ENCODE assay signal across 34 mouse cellular contexts in genomic region chr2:69426081-69426480, GRCm38 (mm10). TPM values are rescaled to one million over a fixed set of nuclear protein-coding genes. Genes with fewer than 3 reads are reported as not detected.
"Had no signal": no experiment of that assay in that cellular context is flagged by ENCODE, and none has a peak within 500 bp of the region (broad histone marks: within the 10 kb centered on the region; RNA-seq: fewer than 3 reads in every experiment).

No protein-coding gene starts in this region.

- H3K4me3 ChIP-seq: gastrocnemius, adult 2 months; heart, embryonic 10.5 days; heart, embryonic 12.5 days; hindbrain, embryonic 10.5 days; hindbrain, embryonic 12.5 days; intestine, embryonic 15.5 days; layer of hippocampus, adult 2 months; left cerebral cortex, adult 2 months; limb, embryonic 10.5 days; limb, embryonic 12.5 days; liver, embryonic 13.5 days; liver, embryonic 15.5 days had no signal

- H3K36me3 ChIP-seq: heart, embryonic 10.5 days; heart, embryonic 12.5 days; hindbrain, embryonic 12.5 days; intestine, embryonic 15.5 days; limb, embryonic 10.5 days; limb, embryonic 12.5 days; liver, embryonic 13.5 days; liver, embryonic 15.5 days had no signal

- H3K9me3 ChIP-seq: heart, embryonic 10.5 days; heart, embryonic 12.5 days; hindbrain, embryonic 10.5 days; hindbrain, embryonic 12.5 days; intestine, embryonic 15.5 days; limb, embryonic 10.5 days; limb, embryonic 12.5 days; liver, embryonic 13.5 days; liver, embryonic 15.5 days had no signal

- H3K27ac ChIP-seq: gastrocnemius, adult 2 months; heart, embryonic 10.5 days; hindbrain, embryonic 10.5 days; hindbrain, embryonic 12.5 days; hindbrain, embryonic 14.5 days; intestine, embryonic 15.5 days; layer of hippocampus, adult 2 months; left cerebral cortex, adult 2 months; limb, embryonic 10.5 days; limb, embryonic 12.5 days; liver, embryonic 13.5 days; liver, embryonic 15.5 days had no signal

- ATAC-seq: inflammation-experienced regulatory T-cells, adult 6 months; intestine, embryonic 15.5 days; intestine, postnatal 0 days; liver, postnatal 0 days had no signal

- H3K4me2 ChIP-seq: heart, embryonic 12.5 days; hindbrain, embryonic 12.5 days; hindbrain, embryonic 14.5 days; intestine, embryonic 15.5 days; limb, embryonic 12.5 days; liver, embryonic 11.5 days; liver, embryonic 13.5 days; liver, embryonic 15.5 days had no signal

- H3K27me3 ChIP-seq: heart, embryonic 12.5 days; hindbrain, embryonic 12.5 days; intestine, embryonic 15.5 days; limb, embryonic 12.5 days; liver, embryonic 13.5 days; liver, embryonic 15.5 days had no signal

- H3K4me1 ChIP-seq: heart, embryonic 10.5 days; heart, embryonic 12.5 days; hindbrain, embryonic 10.5 days; hindbrain, embryonic 12.5 days; intestine, embryonic 15.5 days; limb, embryonic 10.5 days; limb, embryonic 12.5 days; liver, embryonic 13.5 days; liver, embryonic 15.5 days had no signal

- H3K9ac ChIP-seq: heart, embryonic 12.5 days; hindbrain, embryonic 12.5 days; hindbrain, embryonic 14.5 days; intestine, embryonic 15.5 days; limb, embryonic 12.5 days; liver, embryonic 13.5 days; liver, embryonic 15.5 days; liver, postnatal 0 days had no signal

- DNase-seq: gastrocnemius, adult 2 months; gastrocnemius, postnatal 10 days; gastrocnemius, postnatal 25 days; heart, adult 18-20 months; heart, postnatal 10 days; heart, postnatal 4 days; kidney, adult 18-20 months; kidney, adult 8-10 months; kidney, postnatal 10 days; kidney, postnatal 25 days; kidney, postnatal 4 days; liver; liver, embryonic 13.5 days; liver, postnatal 0 days had no signal

RNA-seq across cellular contexts. Expression of gene Dhrs9, which starts 45.8 kb away (rescaled TPM):
- total RNA-seq: gastrocnemius, adult 2 months; layer of hippocampus, adult 2 months; layer of hippocampus, postnatal 10 days; layer of hippocampus, postnatal 25 days; left cerebral cortex, postnatal 14 days had no signal
- polyA plus RNA-seq: heart, embryonic 10.5 days; heart, embryonic 14.5 days; hindbrain, embryonic 10.5 days; hindbrain, embryonic 12.5 days; hindbrain, embryonic 14.5 days; inflammation-experienced regulatory T-cells, adult 6 months; kidney, embryonic 14.5 days; kidney, embryonic 16.5 days; limb, embryonic 10.5 days; limb, embryonic 12.5 days had no signal
